9 mouse cellular contexts compared by ENCODE assay signal in genomic region chr17:86215771-86216170, GRCm38 (mm10). TPM values are rescaled to one million over a fixed set of nuclear protein-coding genes. Genes with fewer than 3 reads are reported as not detected.
DNase-seq lines count a peak whose midpoint lies in the region; ATAC-seq lines count a peak whose summit lies in the region.
"Had no signal": no experiment of that assay in that cellular context is flagged by ENCODE, and none has a peak within 500 bp of the region (broad histone marks: within the 10 kb centered on the region; RNA-seq: fewer than 3 reads in every experiment).

No protein-coding gene starts in this region.

- no peak overlapping the region for H3K4me2 ChIP-seq in intestine, embryonic 16.5 days (ENCODE audit: low read depth, low read length)

- H3K9me3 ChIP-seq in intestine, embryonic 16.5 days (ENCODE audit: control insufficient read depth, low read length) = no peaks in the 10 kb centered on the region

- H3K9ac ChIP-seq in intestine, embryonic 16.5 days (ENCODE audit: low read depth, low read length) = no peak overlapping the region

- WGBS in intestine, embryonic 16.5 days = 72% methylated on average over 7 of the region's 7 CpGs

- peak; percentile 77 for ATAC-seq in intestine, embryonic 16.5 days

- H3K4me3 ChIP-seq in intestine, embryonic 16.5 days (ENCODE audit: low read length) = no peak overlapping the region
- H3K4me3 ChIP-seq: myocyte had no signal

- no peak overlapping the region for H3K27ac ChIP-seq in intestine, embryonic 16.5 days (ENCODE audit: low read length)

- no peaks in the 10 kb centered on the region for H3K36me3 ChIP-seq in intestine, embryonic 16.5 days (ENCODE audit: control insufficient read depth, insufficient read depth, low read length)

- no peaks in the 10 kb centered on the region for H3K4me1 ChIP-seq in intestine, embryonic 16.5 days (ENCODE audit: control insufficient read depth, insufficient read depth, low read length)

- peak; percentile 66 for DNase-seq in gastrocnemius, adult 18-20 months (ENCODE audit: low spot score)
- DNase-seq in gastrocnemius, postnatal 4 days (ENCODE audit: low spot score in 2 of 2) = no peak
- DNase-seq in ES-CJ7 (ENCODE audit: low read depth, low spot score) = peak; percentile 41
- DNase-seq in lung, postnatal 36 days = peak; percentile 82
- peak; percentile 62 for DNase-seq in thymus, postnatal 25 days
- no peak for DNase-seq in layer of hippocampus, postnatal 14 days (ENCODE audit: low spot score in 2 of 2)
- no peak for DNase-seq in retina, embryonic 14.5 days (ENCODE audit: low spot score)

- H3K27me3 ChIP-seq in intestine, embryonic 16.5 days (replicated peaks; ENCODE audit: control insufficient read depth, insufficient read depth, low read length) = no peaks in the 10 kb centered on the region

RNA-seq across cellular contexts. Expression of gene Prkce, which starts 48.2 kb away (rescaled TPM):
- 10 to 100 TPM; 11.6 to 12.3 TPM for total RNA-seq in gastrocnemius, adult 18-20 months (2021)
- total RNA-seq in gastrocnemius, postnatal 4 days (2021) = 10 to 100 TPM; 12.3 to 13.0 TPM
- polyA plus RNA-seq in intestine, embryonic 16.5 days (2015; fragmentation: Nextera tagmentation; extraction: Ambion mirVana) = 5.0 TPM in 2 replicates
- 100 to 1,000 TPM; 380 TPM for total RNA-seq in layer of hippocampus, postnatal 14 days (2021)

Comparison
In these comparisons a context has a peak if more than half of its experiments do, and no peak if none do; other contexts are left out.
1. DNase-seq: peak in gastrocnemius, adult 18-20 months (single experiment), ES-CJ7 (single experiment), lung, postnatal 36 days (single experiment) and thymus, postnatal 25 days (single experiment); none in gastrocnemius, postnatal 4 days (0 of 2), layer of hippocampus, postnatal 14 days (0 of 2) and retina, embryonic 14.5 days (single experiment).
2. RNA of gene Prkce, which starts 48.2 kb away (total RNA-seq): 380 TPM in layer of hippocampus, postnatal 14 days; 12.3 to 13.0 TPM in gastrocnemius, postnatal 4 days and 11.6 to 12.3 TPM in gastrocnemius, adult 18-20 months; every median in the first group is over 10 times any median in the second.